Mouse (Mus musculus) kidney, postnatal 0 days (tissue): ENCODE measurements at regions not wholly inside any gene's neighbourhood (a gene's known extent, or its start where the extent isn't known, plus 50 kb on each side); places are given as distances from the start of the nearest gene placed in this dataset.
"Not testable (repeated sequence)": the region's sequence is repeated elsewhere in the genome, so short reads cannot be mapped to it uniquely, and the experiment has no call there.

ENCODE experiments used
- ATAC-seq: fragments of 200-750 bp; cut with Nextera tagmentation; replicated peaks from 2 replicates; pipeline ENCODE4 v1.8.0; 2017; ENCODE audit warnings: low read depth, moderate number of reproducible peaks, moderate TSS enrichment, moderate library complexity; ENCODE audit not compliant: low FRiP score
- DNase-seq: peaks from one replicate; pipeline ENCODE4 v3.0.0-alpha.2; 2016; ENCODE audit warnings: low spot score
- H3K27ac ChIP-seq: fragments of 300-500 bp; sonication (generic); 2 replicates; pipeline ENCODE4 v1.5.1; 2014; ENCODE audit warnings: mild to moderate bottlenecking
- H3K27me3 ChIP-seq: fragments of 300-500 bp; sonication (generic); 2 replicates; pipeline ENCODE4 v1.6.1; 2014; ENCODE audit warnings: low read length, mixed read lengths; ENCODE audit not compliant: insufficient read depth
- H3K36me3 ChIP-seq: fragments of 300-500 bp; sonication (generic); 2 replicates; pipeline ENCODE4 v1.6.1; 2014; ENCODE audit warnings: low read length, mixed read lengths; ENCODE audit not compliant: insufficient read depth
- H3K4me1 ChIP-seq: fragments of 300-500 bp; sonication (generic); replicated peaks from 2 replicates; pipeline ENCODE4 v1.6.1; 2014; ENCODE audit warnings: antibody characterized with exemption, low read length, mixed read lengths; ENCODE audit not compliant: insufficient read depth
- H3K4me2 ChIP-seq: fragments of 300-500 bp; sonication (generic); 2 replicates; pipeline ENCODE4 v1.6.1; 2014; ENCODE audit warnings: mild to moderate bottlenecking, low read length, moderate library complexity, mixed read lengths
- H3K4me3 ChIP-seq: fragments of 300-500 bp; sonication (generic); replicated peaks from 2 replicates; pipeline ENCODE4 v1.5.1; 2014; ENCODE audit warnings: low read depth, low read length
- H3K9ac ChIP-seq: fragments of 300-500 bp; sonication (generic); 2 replicates; pipeline ENCODE4 v1.6.1; 2014; ENCODE audit warnings: low read depth, low read length
- H3K9me3 ChIP-seq: fragments of 300-500 bp; sonication (generic); replicated peaks from 2 replicates; pipeline ENCODE4 v1.6.1; 2016; ENCODE audit warnings: low read length, inconsistent platforms, mixed read lengths
- CTCF ChIP-seq: IDR thresholded peaks from 2 replicates; pipeline ENCODE4 v1.5.1; 2016; ENCODE audit warnings: antibody characterized with exemption, low read depth, mild to moderate bottlenecking, moderate library complexity
- WGBS: fragments of 180-500 bp; shearing (Covaris S2); extraction: QIAGEN DNeasy Blood & Tissue Kit; methylation state at CpG from one replicate; pipeline ENCODE4 v1.1.7; 2014; 5-methylcytosine and 5-hydroxymethylcytosine counted together

DNA sequence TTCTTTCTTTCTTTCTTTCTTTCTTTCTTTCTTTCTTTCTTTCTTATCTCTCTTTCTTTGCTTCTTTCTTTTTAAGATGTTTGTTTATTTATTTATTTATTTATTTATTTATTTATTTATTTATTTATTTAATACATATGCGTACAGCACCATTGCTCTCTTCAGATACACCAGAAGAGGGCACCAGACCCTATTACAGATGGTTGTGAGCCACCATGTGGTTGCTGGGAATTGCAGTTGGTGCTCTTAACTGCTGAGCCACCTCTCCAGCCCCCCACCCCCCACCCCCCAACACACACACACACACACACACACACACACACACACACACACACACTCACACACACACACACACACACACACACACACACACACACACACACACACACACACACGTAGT, 76.4 kb upstream of the Klf13 start:
- not testable (repeated sequence) for H3K27ac ChIP-seq, H3K4me2 ChIP-seq, H3K4me1 ChIP-seq, H3K9me3 ChIP-seq, H3K27me3 ChIP-seq, H3K9ac ChIP-seq, DNase-seq, H3K4me3 ChIP-seq, ATAC-seq, H3K36me3 ChIP-seq
- WGBS = 88% methylated on average over 2 of the region's 2 CpGs
- peak; percentile 27; the same call in 1 of the 2 replicates for TF ChIP-seq CTCF

GRCm38 (mm10) chr7:64014227-64014626, 75.5 kb upstream of the Klf13 start:
- DNase-seq (no peak), ATAC-seq (no peak)
- Histone ChIP-seq H3K36me3 (no peaks in the 10 kb centered on the region), H3K4me1 (no peaks in the 10 kb centered on the region), H3K27me3 (no peaks in the 10 kb centered on the region), H3K9ac (no peak overlapping the region), H3K4me2 (no peak overlapping the region), H3K4me3 (no peak overlapping the region), H3K27ac (no peak overlapping the region), H3K9me3 (no peaks in the 10 kb centered on the region)
- TF ChIP-seq CTCF = no peak
- WGBS = 83% methylated on average over 7 of the region's 7 CpGs

GRCm38 (mm10) chr7:64013023-64013547, 74.4 kb upstream of the Klf13 start:
- 80% methylated on average over 5 of the region's 5 CpGs for WGBS
- Histone ChIP-seq H3K9me3 (no peaks in the 10 kb centered on the region), H3K4me3 (no peak overlapping the region), H3K4me2 (no peak overlapping the region), H3K27me3 (no peaks in the 10 kb centered on the region), H3K4me1 (no peaks in the 10 kb centered on the region), H3K9ac (no peak overlapping the region), H3K27ac (no peak overlapping the region), H3K36me3 (no peaks in the 10 kb centered on the region)
- DNase-seq (no peak), ATAC-seq (no peak)
- no peak for TF ChIP-seq CTCF

GRCm38 (mm10) chr7:64012268-64012601, 73.5 kb upstream of the Klf13 start:
- H3K4me1 ChIP-seq = no peaks in the 10 kb centered on the region
- H3K36me3 ChIP-seq = no peaks in the 10 kb centered on the region
- H3K9me3 ChIP-seq = no peaks in the 10 kb centered on the region
- no peak for DNase-seq
- H3K27ac ChIP-seq = no peak overlapping the region
- no peak for ATAC-seq
- no peaks in the 10 kb centered on the region for H3K27me3 ChIP-seq
- H3K9ac ChIP-seq = no peak overlapping the region
- H3K4me2 ChIP-seq = no peak overlapping the region
- WGBS = 78% methylated on average over 8 of the region's 8 CpGs
- no peak overlapping the region for H3K4me3 ChIP-seq
- TF ChIP-seq CTCF = no peak

DNA sequence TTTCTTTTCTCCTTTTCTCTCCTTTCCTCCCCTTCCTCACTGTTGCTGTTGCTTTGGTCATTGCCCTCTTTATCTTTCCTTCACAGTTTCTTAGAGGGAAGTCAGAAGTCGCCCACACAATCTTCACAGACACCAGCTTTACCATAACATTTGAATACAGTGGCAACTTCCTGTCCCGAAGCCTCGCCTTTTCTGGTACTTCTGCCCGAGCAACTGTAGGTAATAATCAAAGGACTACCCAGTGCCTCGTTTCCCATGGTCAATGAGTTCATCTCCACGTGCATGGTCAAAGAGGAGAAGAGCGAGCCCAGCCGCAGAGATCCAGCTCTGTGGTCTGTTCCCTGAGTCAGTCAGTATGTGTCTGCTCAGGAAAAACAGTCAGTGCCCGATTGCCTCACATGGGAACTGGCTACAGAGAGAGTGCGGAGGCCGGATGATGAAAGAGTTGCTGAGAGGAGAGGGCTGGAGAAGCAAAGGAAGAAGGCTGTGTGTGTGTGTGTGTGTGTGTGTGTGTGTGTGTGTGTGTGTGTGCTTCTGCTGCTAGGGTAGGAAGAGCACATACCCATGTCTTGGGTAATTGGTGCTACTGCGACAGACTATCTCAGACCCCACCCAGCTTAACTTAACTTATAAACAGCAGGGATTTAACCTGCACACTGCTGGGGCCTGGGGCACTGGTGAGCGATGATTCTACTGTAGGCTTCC, 73.0 kb upstream of the Klf13 start:
- Histone ChIP-seq H3K4me2 (no peak overlapping the region), H3K27ac (no peak overlapping the region), H3K36me3 (no peaks in the 10 kb centered on the region), H3K9me3 (no peaks in the 10 kb centered on the region), H3K4me3 (no peak overlapping the region), H3K4me1 (no peaks in the 10 kb centered on the region), H3K27me3 (no peaks in the 10 kb centered on the region), H3K9ac (no peak overlapping the region)
- 68% methylated on average over 13 of the region's 13 CpGs for WGBS
- ATAC-seq = no peak
- no peak for TF ChIP-seq CTCF
- DNase-seq = no peak

DNA sequence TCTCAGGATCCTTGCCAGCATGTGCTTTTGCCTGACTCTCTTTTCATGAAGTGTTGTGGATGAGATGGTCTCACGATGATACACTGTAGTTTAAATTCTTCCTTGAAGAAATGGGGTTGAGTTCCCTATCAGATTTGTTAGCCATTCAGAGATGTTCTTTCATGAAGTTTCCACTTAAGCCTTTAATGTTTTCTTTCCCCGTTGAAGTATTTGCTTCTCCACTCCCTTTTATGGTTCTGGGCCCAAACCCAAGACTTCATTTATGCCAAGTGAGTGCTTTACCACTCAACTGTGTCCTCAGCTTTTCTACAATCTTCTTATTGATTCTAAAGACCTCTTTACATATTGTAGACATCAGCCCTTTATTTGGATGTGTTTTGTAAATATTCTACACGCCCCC, 71.9 kb upstream of the Klf13 start:
- WGBS = 71% methylated on average over 3 of the region's 3 CpGs
- no peaks in the 10 kb centered on the region for H3K9me3 ChIP-seq
- no peaks in the 10 kb centered on the region for H3K36me3 ChIP-seq
- H3K4me2 ChIP-seq = no peak overlapping the region
- DNase-seq (no peak), ATAC-seq (no peak)
- TF ChIP-seq CTCF = no peak
- no peaks in the 10 kb centered on the region for H3K4me1 ChIP-seq
- H3K27ac ChIP-seq = no peak overlapping the region
- H3K27me3 ChIP-seq = no peaks in the 10 kb centered on the region
- H3K4me3 ChIP-seq = no peak overlapping the region
- H3K9ac ChIP-seq = no peak overlapping the region

DNA sequence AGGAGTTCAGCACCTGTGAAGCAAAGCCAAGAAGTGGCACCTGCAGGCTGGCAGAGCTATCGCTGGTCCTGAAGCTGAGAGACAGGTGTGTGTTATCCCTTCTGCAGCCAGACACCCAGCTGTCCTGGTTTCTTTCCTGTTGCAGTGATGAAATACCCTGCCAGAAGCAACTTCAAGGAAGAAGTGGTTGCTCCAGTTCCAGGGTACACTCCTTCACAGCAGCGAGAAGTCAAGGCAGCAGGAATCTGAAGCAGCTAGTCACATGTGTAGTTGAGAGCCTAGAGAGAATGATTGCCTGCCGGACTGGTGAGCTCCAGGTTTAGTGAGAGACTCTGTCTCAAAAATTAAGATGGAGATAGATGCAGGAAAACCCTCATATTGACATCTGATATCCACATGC, 69.1 kb upstream of the Klf13 start:
- DNase-seq (no peak), ATAC-seq (no peak)
- H3K4me1 ChIP-seq = no peaks in the 10 kb centered on the region
- H3K4me2 ChIP-seq = no peak overlapping the region
- no peaks in the 10 kb centered on the region for H3K27me3 ChIP-seq
- WGBS = 82% methylated on average over 3 of the region's 3 CpGs
- no peak overlapping the region for H3K9ac ChIP-seq
- no peak overlapping the region for H3K27ac ChIP-seq
- no peak for TF ChIP-seq CTCF
- H3K9me3 ChIP-seq = no peaks in the 10 kb centered on the region
- H3K36me3 ChIP-seq = no peaks in the 10 kb centered on the region
- H3K4me3 ChIP-seq = no peak overlapping the region
